Mouse (Mus musculus) kidney, postnatal 4 days (tissue): ENCODE data around the gene Hist2h2aa2.
"Not testable (repeated sequence)": the region's sequence is repeated elsewhere in the genome, so short reads cannot be mapped to it uniquely, and the experiment has no call there.

Experiments
- DNase-seq, 2 experiments: peaks; one replicate each; pipeline ENCODE4 v3.0.0; 2021; ENCODE audit warnings: mixed read lengths in 2 of 2

The Hist2h2aa2 gene

DNA sequence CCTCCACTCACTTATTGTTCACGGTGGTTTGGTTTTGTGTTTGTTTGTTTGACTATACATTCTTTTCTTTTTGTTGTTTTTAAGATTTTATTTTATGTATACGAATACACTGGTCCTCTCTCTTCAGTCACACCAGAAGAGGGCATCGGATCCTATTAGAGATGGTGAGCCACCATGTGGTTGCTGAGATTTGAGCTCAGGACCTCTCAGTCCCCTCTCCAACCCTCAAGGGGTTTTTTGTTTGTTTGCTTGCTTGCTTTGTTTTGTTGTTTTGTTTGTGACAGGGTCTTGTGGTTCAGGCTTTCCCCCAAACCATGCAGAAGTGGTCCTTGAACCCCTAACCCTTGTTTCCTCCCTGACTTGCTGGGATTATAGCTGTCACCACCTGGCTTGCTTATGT, 21.5 kb upstream of the Hist2h2aa2 start:
- DNase-seq = no peak

DNA sequence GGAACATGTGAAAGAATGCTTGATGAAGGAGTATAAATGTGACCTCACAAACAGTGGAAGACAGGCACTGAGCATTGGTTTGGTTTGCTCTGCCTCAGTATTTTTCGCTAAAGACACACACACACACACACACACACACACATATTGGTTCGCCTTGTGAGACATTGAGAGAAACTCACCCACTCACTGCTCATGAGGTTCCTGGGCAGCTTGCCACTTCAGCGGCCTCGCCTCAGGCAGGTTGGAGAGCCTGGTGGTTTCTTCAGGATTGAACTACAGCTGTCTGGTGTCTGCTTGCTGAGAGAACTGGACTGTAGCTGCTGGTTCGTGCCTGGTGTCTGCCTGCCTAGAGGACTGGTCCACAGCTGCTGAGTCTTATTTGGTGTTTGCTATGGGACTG, 20.1 kb upstream of the Hist2h2aa2 start:
- DNase-seq = no peak

DNA sequence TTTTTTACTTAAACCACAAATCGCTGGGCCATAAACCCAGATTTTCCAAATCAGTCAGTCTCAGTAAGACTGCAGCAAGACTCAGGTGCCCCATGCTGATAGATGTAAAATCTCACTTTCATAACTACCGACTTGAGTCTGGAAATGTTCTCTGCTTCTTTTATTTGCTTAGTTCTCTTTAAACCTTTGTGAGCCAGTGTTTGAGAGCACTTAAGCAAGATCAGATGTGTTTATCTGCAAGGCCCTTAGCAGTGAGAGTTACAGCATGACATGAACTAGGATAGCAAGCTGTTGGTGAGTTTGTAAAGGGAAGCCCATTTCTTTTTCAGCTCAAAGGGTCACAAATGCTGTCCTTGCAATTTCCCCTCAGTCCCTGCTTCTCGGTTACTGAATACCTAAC, 17.1 kb upstream of the Hist2h2aa2 start:
- no peak for DNase-seq

GRCm38 (mm10) chr3:96255926-96256593, 16.0 kb upstream of the Hist2h2aa2 start:
- no peak for DNase-seq

DNA sequence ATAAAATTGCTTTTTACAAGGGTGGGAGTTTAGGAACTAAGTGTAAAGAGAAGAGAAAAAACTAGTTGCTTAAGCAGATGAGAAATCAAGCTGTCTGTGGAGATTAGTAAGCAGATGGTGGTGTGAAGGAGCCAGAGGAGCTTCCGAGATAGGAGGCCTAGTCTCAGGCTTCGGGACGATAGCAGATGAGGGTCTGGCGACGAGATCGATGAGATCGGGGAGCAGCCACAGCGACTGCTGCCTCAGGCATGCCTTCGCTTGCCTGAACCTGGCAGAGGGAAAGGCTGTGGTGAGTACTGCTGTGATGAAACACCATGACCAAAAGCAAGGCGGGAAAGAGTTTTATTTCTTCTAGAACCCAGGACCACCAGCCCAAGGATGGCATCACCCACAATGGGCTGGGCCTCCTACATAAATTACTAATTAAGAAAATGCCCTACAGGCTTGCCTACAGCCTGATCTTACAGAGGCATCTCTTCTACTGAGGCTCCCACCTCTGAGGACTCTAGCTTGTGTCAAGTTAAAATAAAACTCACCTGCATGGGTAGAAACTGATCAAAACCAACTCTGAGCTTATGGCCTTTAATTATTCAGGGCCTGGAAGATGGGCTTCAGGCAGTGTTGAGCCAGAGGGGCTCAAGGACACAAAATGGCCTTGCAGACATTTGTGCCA, 14.7 kb upstream of the Hist2h2aa2 start:
- peak in 1 of 2 experiments; percentile 43 for DNase-seq

DNA sequence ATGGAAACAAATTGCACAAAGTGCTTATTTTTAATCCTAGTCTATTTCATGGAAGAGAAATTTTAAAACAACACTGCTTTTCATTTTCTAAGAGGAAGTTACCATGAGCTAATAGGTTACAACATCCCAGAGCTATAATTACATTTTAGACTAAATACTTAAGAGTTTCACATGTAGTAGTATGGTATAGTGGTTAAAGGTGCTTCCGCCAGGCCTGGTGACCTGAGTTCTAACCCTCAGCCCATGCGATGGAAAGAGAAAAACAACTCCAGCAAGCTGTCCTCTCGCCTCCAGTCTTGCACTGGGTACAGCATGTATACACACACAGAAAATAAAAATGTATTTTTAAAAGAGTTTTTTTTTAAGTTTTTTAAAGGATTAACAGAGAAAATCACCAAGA, 11.7 kb upstream of the Hist2h2aa2 start:
- DNase-seq = no peak

DNA sequence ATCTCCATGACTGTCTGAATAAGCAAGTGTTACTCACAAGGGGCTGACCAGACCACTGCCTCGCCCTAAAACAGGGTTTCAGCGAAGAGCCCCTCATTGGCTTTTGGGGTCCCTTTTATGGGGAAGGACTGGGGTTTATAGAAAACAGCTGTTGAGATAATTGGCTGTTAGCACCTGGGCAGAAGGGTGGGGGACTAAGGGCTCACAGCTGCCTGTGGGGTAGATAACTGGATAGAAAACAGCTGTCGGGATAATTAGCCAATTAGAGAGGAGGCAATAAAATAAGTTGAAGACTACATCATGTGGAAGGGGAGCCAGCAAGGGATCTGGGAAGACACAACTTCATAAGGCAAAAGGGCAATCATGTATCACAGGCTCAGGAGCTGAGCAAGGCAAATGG, 10.8 kb upstream of the Hist2h2aa2 start:
- no peak for DNase-seq

DNA sequence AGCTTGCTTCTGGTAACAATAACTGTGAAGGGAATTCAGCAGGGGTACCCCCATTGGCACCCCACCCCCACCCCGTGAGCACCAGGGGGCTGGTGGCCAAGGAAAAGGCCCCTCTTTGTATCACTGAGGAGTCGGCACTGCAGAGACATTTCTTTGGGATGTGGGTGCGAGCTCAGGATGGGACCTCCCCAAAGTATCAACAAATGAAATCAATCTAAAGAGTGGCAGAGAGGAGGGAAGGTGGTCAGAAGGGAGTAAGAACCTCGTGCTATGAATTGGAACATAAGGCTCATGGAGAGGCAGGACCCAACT, 8.9 kb upstream of the Hist2h2aa2 start:
- no peak for DNase-seq

DNA sequence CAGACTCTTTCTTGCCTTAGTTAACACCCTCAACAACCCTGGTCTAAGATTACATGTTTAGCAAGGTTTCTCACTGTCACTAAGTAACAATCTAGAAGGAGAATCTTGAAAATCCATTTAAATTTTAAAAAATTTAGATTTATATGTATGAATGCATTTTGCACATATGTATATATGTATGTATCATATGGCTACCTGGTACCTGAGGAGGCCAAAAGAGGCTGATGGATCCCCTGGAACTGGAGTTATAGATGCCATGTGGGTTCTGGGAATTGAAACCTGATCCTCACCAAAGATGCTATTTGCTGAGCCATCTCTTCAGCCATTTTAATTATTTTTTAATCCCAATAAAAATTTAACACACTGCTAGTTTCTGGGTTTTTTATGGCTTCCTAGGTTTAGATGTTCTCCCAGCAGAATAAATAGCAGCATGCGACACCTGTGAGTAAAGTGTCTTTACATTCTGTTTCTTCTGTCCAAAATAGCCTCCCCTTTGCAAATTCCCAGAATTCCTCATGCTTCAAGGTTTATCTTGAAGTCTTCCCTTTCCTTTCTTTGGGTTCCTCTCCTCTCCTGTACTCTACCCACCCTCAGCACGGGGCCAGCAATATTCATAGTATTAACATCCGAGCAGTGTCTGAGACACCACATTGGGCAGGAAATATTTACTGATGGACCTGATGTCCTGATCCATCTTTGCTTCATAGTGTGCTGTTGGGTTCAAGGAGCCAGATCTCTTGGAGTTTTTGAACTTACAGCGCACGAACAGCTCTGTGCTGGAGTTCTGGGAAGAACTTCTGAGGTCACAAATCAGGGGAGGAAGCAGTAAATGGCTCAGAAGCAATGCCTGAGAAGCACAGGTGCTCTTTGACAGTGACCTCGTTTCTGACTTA, 8.3 kb upstream of the Hist2h2aa2 start:
- no peak for DNase-seq

DNA sequence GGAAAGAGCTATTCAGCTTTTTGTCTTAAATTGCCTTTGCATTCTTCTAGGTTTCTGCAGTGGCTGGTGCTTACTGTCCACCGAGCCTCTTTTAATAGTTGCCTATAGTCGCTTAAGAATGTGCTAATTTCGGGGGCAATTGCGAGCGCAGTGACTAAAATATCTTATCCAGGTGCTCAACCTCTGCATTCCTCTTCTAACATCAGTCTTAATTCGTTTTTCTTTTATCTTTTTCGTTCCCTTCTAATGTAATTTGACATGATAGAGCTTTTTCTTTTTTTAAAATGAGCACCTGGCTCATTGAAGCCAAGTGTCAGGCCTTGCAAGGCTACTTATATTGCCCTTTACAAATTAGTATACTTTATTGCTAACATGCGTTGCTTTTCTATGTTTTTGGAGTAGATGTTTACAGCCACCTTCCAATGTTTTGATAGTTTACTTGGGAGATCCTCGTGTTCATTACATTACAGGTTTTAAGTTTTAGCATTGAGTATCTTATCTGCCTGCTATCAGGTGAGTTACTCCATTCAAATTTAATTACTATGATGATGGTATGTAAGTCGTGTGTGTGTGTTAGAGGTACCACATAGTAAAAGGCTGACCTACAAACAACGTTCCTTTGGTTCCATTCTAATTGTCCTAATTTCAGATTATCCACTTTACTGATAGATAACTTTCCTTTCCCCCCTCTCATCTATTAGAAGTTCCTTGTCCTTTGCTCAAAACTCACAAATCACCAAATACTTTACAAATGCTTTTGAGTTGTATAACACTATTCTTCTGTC, 7.5 kb upstream of the Hist2h2aa2 start:
- no peak for DNase-seq

DNA sequence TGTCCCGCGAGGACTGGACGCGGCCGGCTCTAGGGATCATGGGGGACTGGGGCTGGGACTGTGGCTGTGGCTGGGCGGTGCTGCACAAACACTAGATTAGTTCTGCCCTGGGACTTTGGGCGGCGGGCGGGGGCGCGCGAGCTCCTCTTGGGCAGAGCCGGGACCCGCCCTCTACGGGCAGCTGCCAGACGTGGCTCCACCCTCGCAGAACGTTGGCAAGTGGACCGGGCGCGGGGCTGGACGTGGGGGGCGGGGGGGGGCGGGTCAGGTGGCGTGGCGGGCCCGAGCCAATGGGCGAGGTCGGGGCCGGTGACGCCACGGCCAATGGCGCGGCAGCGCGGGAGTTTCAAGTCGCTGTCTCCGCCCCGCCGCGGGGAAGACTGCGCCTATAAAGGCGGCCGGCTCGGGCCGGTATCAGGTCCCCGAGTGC, 6.4 kb upstream of the Hist2h2aa2 start, which contains the start of gene Hist2h3c1:
Hist2h3c1 (plus strand) TSS at position 259 of the 430 bp plus-strand sequence.
- not testable (repeated sequence) for DNase-seq

GRCm38 (mm10) chr3:96246018-96246417, 5.9 kb upstream of the Hist2h2aa2 start:
- DNase-seq = not testable (repeated sequence)

- DNase-seq = peak; percentile 86 to 91
Observed at GRCm38 (mm10) chr3:96245003-96245886, 5.2 kb upstream of the Hist2h2aa2 start, which contains the start of gene Hist2h2aa1. Hist2h2aa1 (plus strand) TSS chr3:96245497.

DNA sequence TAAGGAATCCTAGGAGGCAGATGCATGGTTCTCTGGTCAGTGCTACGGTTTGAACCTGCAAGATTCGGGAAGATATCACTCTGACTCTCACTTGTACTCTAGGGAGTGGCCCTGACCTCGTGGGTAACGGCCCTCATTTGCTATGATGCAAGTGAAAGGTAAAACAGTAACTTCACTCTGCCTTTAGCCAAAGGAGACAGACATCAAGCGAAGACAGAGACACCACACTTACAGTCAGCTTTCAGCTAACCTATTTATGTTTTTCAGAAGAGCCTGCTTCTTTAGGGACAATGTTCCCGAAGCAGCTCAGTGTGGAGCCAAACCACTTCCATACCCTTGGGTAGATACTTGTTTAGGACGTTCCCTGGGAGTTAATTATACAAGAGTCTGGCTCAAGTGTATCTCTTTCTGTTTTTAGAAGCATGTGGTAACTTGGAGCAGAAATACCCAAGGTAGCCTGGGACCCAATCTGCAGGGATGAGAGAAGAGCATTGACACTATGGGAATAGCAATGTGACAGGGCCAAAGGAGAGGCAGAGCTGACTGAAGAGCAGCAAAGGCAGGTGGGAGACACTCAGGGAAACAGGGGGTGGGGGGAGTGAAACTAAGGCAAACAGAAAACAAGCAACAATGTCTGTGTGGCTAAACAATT, 4.0 kb upstream of the Hist2h2aa2 start:
- no peak for DNase-seq

DNA sequence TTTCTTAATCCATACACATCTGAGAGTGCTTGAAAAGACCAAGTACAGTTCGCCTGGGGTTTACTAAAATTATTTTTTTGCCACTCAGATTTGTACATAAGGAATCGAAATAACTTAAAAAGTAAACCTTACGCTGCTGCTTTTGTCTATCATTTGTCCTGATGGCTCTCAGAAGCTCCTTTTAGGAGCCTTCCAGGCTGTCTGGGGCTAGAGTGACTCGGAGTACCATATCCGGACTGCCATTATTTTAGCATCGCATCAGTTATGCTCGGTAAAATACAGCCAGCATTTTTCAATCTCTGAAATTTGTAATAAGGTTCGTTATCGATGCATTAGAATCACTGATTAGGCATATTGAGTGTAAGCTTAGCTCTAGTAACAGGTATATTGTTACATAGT, 722 bp upstream of the Hist2h2aa2 start:
- DNase-seq = no peak

- DNase-seq = peak; percentile 42 to 73
Observed at GRCm38 (mm10) chr3:96238954-96239793, 902 bp downstream of the Hist2h2aa2 start, which contains the start of gene Hist2h3c2. Hist2h3c2 (minus strand) TSS chr3:96239127.

GRCm38 (mm10) chr3:96237904-96238511, 2.1 kb downstream of the Hist2h2aa2 start:
- peak in 1 of 2 experiments; percentile 7 for DNase-seq

DNA sequence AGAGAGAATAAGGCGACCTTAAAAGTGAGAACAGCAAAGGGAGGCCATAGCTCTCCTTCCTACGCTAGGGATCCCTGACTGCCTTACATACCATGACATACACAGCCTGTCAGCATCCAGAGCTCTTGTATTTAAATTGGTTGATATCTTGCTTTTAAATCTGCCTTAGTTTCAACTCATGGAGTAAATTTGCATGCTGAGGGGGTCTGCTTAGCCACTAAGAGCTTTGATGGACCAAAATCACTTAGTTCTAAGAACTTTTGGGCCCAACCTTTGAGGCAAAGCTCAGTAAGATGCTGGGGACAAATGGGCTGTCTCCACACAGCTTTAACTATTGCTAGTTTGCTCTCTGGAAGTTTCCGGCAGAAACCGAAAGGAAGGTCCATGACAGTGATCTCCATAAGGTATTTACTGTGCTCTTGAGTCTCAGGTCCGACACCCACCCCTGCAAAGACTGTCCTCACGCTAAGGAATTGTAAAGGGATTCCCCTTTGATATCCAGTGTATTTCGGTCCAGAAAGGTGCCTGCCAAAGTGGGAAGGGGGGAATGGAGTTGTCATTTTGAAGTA, 2.7 kb downstream of the Hist2h2aa2 start:
- DNase-seq = peak in 1 of 2 experiments; percentile 8

DNA sequence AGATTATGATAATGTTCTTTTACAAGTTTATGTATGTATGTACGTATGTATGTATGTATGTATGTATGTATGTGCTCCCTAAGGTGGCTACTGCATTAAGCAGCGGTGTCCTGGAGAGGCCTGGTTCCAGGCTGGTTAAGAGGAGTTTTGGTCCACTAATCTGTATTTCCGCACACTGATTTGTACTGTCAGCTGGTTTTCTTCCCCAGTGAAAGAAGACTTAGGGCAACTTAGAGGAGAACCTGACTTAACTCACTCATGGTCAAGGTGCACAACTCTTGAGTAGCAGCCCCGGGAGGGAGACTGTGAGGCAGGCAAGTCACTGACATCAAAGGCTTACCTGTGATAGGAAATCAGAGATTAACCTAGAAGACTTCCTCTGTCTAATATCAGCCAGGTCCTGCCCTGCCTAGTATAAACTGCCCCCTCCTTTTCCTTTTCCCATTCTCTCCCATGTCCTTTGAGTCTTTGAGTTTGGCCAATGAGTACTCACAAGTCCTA, 3.2 kb downstream of the Hist2h2aa2 start:
- DNase-seq = peak in 1 of 2 experiments; percentile 10
